In genomic region chr17:13007730-13008425, GRCm38 (mm10) we compare ENCODE assay signal across 8 mouse cellular contexts. TPM values are rescaled to one million over a fixed set of nuclear protein-coding genes. Genes with fewer than 3 reads are reported as not detected.
DNase-seq lines count a peak whose midpoint lies in the region; ATAC-seq and TF ChIP-seq lines count a peak whose summit lies in the region.

No protein-coding gene starts in this region.

- TF ChIP-seq POLR2A in MEL (IDR thresholded peaks at IDR 0.05; ENCODE audit: control insufficient read depth in 1 of 2, insufficient read depth in 1 of 2, low read depth in 1 of 2, low read length in 2 of 2, poor library complexity in 1 of 2), result peak; percentile 93 to 94
- peak; percentile 96 for TF ChIP-seq POLR2A in cerebellum, adult 2 months (IDR thresholded peaks at IDR 0.05; ENCODE audit: borderline replicate concordance, insufficient read depth, low read length)

- WGBS in cerebellum, adult 2 months, result under 1% methylated on average over 76 of the region's 76 CpGs
- WGBS in forebrain, postnatal 0 days, result under 1% methylated on average over 75 of the region's 76 CpGs
- WGBS in lung, embryonic 16.5 days, result under 1% methylated on average over 62 of the region's 76 CpGs

- peak overlapping the region; percentile 91 for H3K4me2 ChIP-seq in forebrain, postnatal 0 days (ENCODE audit: low read depth)
- H3K4me2 ChIP-seq in lung, embryonic 16.5 days (ENCODE audit: low read depth, low read length), result peak overlapping the region; percentile 82

- H3K4me1 ChIP-seq in MEL (ENCODE audit: control insufficient read depth in 1 of 2, insufficient read depth in 2 of 2, low read length in 2 of 2), result peaks cover 0 to 3% of the 10 kb centered on the region in 2 experiments; a peak in 2 of 4 replicates
- no peaks in the 10 kb centered on the region for H3K4me1 ChIP-seq in cerebellum, adult 2 months (ENCODE audit: control insufficient read depth, insufficient read depth, low read length)
- peaks cover 5% of the 10 kb centered on the region; the same call in 1 of the 2 replicates for H3K4me1 ChIP-seq in forebrain, postnatal 0 days (ENCODE audit: insufficient read depth)
- H3K4me1 ChIP-seq in lung, embryonic 16.5 days (replicated peaks; ENCODE audit: control insufficient read depth, insufficient read depth, low read length), result peaks cover 13% of the 10 kb centered on the region

- H3K36me3 ChIP-seq in MEL (ENCODE audit: control insufficient read depth in 1 of 2, insufficient read depth in 2 of 2, low read length in 2 of 2), result peaks cover 9 to 10% of the 10 kb centered on the region in 2 experiments
- H3K36me3 ChIP-seq in forebrain, postnatal 0 days (ENCODE audit: insufficient read depth), result peaks cover 14% of the 10 kb centered on the region
- peaks cover 6% of the 10 kb centered on the region; the same call in 1 of the 2 replicates for H3K36me3 ChIP-seq in lung, embryonic 16.5 days (ENCODE audit: control insufficient read depth, insufficient read depth, low read length)

- no peak for TF ChIP-seq RAD21 in MEL (IDR thresholded peaks at IDR 0.05; ENCODE audit: low read depth, low read length)

- H3K4me3 ChIP-seq in MEL (ENCODE audit: control insufficient read depth in 1 of 2, insufficient read depth in 1 of 2, low read depth in 2 of 2, low read length in 2 of 2), result peak overlapping the region; percentile 85 to 87
- H3K4me3 ChIP-seq in cerebellum, adult 2 months (replicated peaks; ENCODE audit: insufficient read depth, low read depth, low read length), result peak overlapping the region; percentile 84
- H3K4me3 ChIP-seq in forebrain, postnatal 0 days (ENCODE audit: low read depth, low read length), result peak overlapping the region; percentile 55
- peak overlapping the region; percentile 69 for H3K4me3 ChIP-seq in lung, embryonic 16.5 days (ENCODE audit: low read length)

- peak; percentile 97 for ATAC-seq in forebrain, postnatal 0 days
- ATAC-seq in hematopoietic stem cell, adult 5-6 weeks (replicated peaks in 1 of 2; ENCODE audit: insufficient read depth in 1 of 2, low FRiP score in 2 of 2, low TSS enrichment in 1 of 2, low read depth in 1 of 2, poor library complexity in 2 of 2, severe bottlenecking in 2 of 2), result peak; percentile 91 to 95
- peak; percentile 99 for ATAC-seq in lung, embryonic 16.5 days (ENCODE audit: low read depth)

- H3K27me3 ChIP-seq in MEL (ENCODE audit: control insufficient read depth in 1 of 2, insufficient read depth in 2 of 2, low read length in 2 of 2), result no peaks in the 10 kb centered on the region
- H3K27me3 ChIP-seq in cerebellum, adult 2 months (ENCODE audit: control insufficient read depth, insufficient read depth, low read length), result no peaks in the 10 kb centered on the region
- no peaks in the 10 kb centered on the region for H3K27me3 ChIP-seq in forebrain, postnatal 0 days (ENCODE audit: insufficient read depth, low read length)
- no peaks in the 10 kb centered on the region for H3K27me3 ChIP-seq in lung, embryonic 16.5 days (ENCODE audit: control insufficient read depth, insufficient read depth, low read depth, low read length)

- TF ChIP-seq CTCF in MEL (IDR thresholded peaks at IDR 0.05 in 2 of 3, conservative IDR thresholded peaks at IDR 0.05 in 1 of 3; ENCODE audit: control insufficient read depth in 1 of 3, insufficient read depth in 1 of 3, low read depth in 2 of 3, low read length in 3 of 3, poor library complexity in 1 of 3, severe bottlenecking in 1 of 3), result no peak
- TF ChIP-seq CTCF in cerebellum, adult 2 months (IDR thresholded peaks at IDR 0.05; ENCODE audit: borderline replicate concordance, insufficient read depth, low read depth, low read length), result no peak
- peak; percentile 30; the same call in 1 of the 2 replicates for TF ChIP-seq CTCF in forebrain, postnatal 0 days (IDR thresholded peaks at IDR 0.05; ENCODE audit: low read depth)

- no peaks in the 10 kb centered on the region for H3K9me3 ChIP-seq in MEL (replicated peaks; ENCODE audit: insufficient read depth, low read length)
- no peaks in the 10 kb centered on the region for H3K9me3 ChIP-seq in forebrain, postnatal 0 days (ENCODE audit: low read length)
- H3K9me3 ChIP-seq in lung, embryonic 16.5 days (ENCODE audit: control insufficient read depth, low read length), result no peaks in the 10 kb centered on the region

- peak overlapping the region; percentile 76 for H3K9ac ChIP-seq in MEL (ENCODE audit: control insufficient read depth, low read depth, low read length, poor library complexity, severe bottlenecking)
- peak overlapping the region; percentile 80 for H3K9ac ChIP-seq in forebrain, postnatal 0 days
- peak overlapping the region; percentile 76 for H3K9ac ChIP-seq in lung, embryonic 16.5 days (ENCODE audit: low read length)

- H3K79me2 ChIP-seq in MEL (ENCODE audit: control insufficient read depth, insufficient read depth, low read length, poor library complexity), result peaks cover 15% of the 10 kb centered on the region

- DNase-seq in MEL (ENCODE audit: low read depth, low spot score), result peak; percentile 96
- peak; percentile 99 for DNase-seq in cerebellum, adult 2 months
- peak; percentile 93 for DNase-seq in forebrain, postnatal 0 days
- peak; percentile 84 for DNase-seq in layer of hippocampus, adult 9-10 months (ENCODE audit: low spot score)
- peak; percentile 96 for DNase-seq in ovary, postnatal 10 days (ENCODE audit: low spot score)
- peak; percentile 92 to 93 for DNase-seq in thymus, postnatal 10 days (ENCODE audit: low spot score in 2 of 2)

- 0 out of 4 replicates have a peak, but pooled peaks of 1 of the 2 experiments have one; percentile 1 for TF ChIP-seq EP300 in MEL (IDR thresholded peaks at IDR 0.05; ENCODE audit: low read depth in 1 of 2, low read length in 2 of 2)

- H3K27ac ChIP-seq in MEL (ENCODE audit: control insufficient read depth, low read depth, low read length), result peak overlapping the region; percentile 42
- peak overlapping the region; percentile 79 for H3K27ac ChIP-seq in cerebellum, adult 2 months (ENCODE audit: insufficient read depth, low read length)
- peak overlapping the region; percentile 84 for H3K27ac ChIP-seq in forebrain, postnatal 0 days (ENCODE audit: low read depth, low read length)
- H3K27ac ChIP-seq in lung, embryonic 16.5 days (ENCODE audit: low read length), result peak overlapping the region; percentile 85

TF ChIP-seq in MEL, 35 proteins besides CTCF, POLR2A, EP300 and RAD21 (continues in another document):
- TF ChIP-seq ZKSCAN1 (IDR thresholded peaks at IDR 0.05; ENCODE audit: low read depth, low read length) (no peak), POLR2AphosphoS5 (IDR thresholded peaks at IDR 0.05; ENCODE audit: borderline replicate concordance, low read depth, low read length) (no peak), MAZ (IDR thresholded peaks at IDR 0.05; ENCODE audit: low read depth, low read length) (no peak; the same call in none of the 2 replicates), CHD2 (IDR thresholded peaks at IDR 0.05; ENCODE audit: low read length) (no peak)

RNA-seq across cellular contexts. Expression of gene Sod2, which starts 1.2 kb away (rescaled TPM):
- 284 and 295 TPM in 2 replicates for total RNA-seq in MEL (2012; rRNA removed)
- polyA plus RNA-seq in MEL (2012; ENCODE audit: insufficient read depth in 1 of 2, insufficient read length in 2 of 2, low read depth in 1 of 2, low replicate concordance in 2 of 2, missing spikeins in 1 of 2), result 100 to 1,000 TPM; 293 to 320 TPM
- polyA plus RNA-seq in cerebellum, adult 2 months (2012; rRNA removed), result 269 and 280 TPM in 2 replicates
- total RNA-seq in forebrain, postnatal 0 days (2014; rRNA removed), result 86.7 and 110 TPM in 2 replicates
- polyA plus RNA-seq in forebrain, postnatal 0 days (2015; fragmentation: Nextera tagmentation; extraction: Ambion mirVana), result 128 and 140 TPM in 2 replicates
- 54.6 and 73.5 TPM in 2 replicates for total RNA-seq in hematopoietic stem cell, adult 5-6 weeks (2017)
- polyA plus RNA-seq in lung, embryonic 16.5 days (2015; fragmentation: Nextera tagmentation; extraction: Ambion mirVana), result 102 and 116 TPM in 2 replicates

RNA-seq across cellular contexts. Expression of gene Wtap, which starts 13.9 kb away (rescaled TPM):
- 61.1 and 63.5 TPM in 2 replicates for total RNA-seq in MEL (2012; rRNA removed)
- 10 to 100 TPM in 1 of 2 experiments, not detected in 1; 74.0 TPM for polyA plus RNA-seq in MEL (2012; ENCODE audit: insufficient read depth in 1 of 2, insufficient read length in 2 of 2, low read depth in 1 of 2, low replicate concordance in 2 of 2, missing spikeins in 1 of 2)
- polyA plus RNA-seq in cerebellum, adult 2 months (2012; rRNA removed), result 57.6 and 57.7 TPM in 2 replicates
- total RNA-seq in forebrain, postnatal 0 days (2014; rRNA removed), result 111 and 116 TPM in 2 replicates
- 148 and 157 TPM in 2 replicates for polyA plus RNA-seq in forebrain, postnatal 0 days (2015; fragmentation: Nextera tagmentation; extraction: Ambion mirVana)
- total RNA-seq in hematopoietic stem cell, adult 5-6 weeks (2017), result 271 and 460 TPM in 2 replicates
- 126 and 128 TPM in 2 replicates for polyA plus RNA-seq in lung, embryonic 16.5 days (2015; fragmentation: Nextera tagmentation; extraction: Ambion mirVana)

RNA-seq across cellular contexts. Expression of gene Gpr31b, which starts 44.2 kb away (rescaled TPM):
- total RNA-seq in MEL (2012; rRNA removed), result 0.12 TPM in 1 of 2 replicates, not detected in the other
- polyA plus RNA-seq in MEL (2012; ENCODE audit: insufficient read depth in 1 of 2, insufficient read length in 2 of 2, low read depth in 1 of 2, low replicate concordance in 2 of 2, missing spikeins in 1 of 2), result under 1 TPM in 1 of 2 experiments, not detected in 1; 0.08 TPM
- not detected in 2 replicates for polyA plus RNA-seq in cerebellum, adult 2 months (2012; rRNA removed)
- total RNA-seq in forebrain, postnatal 0 days (2014; rRNA removed), result 1.6 TPM in 1 of 2 replicates, not detected in the other
- not detected in 2 replicates for polyA plus RNA-seq in forebrain, postnatal 0 days (2015; fragmentation: Nextera tagmentation; extraction: Ambion mirVana)
- not detected in 2 replicates for total RNA-seq in hematopoietic stem cell, adult 5-6 weeks (2017)
- not detected in 2 replicates for polyA plus RNA-seq in lung, embryonic 16.5 days (2015; fragmentation: Nextera tagmentation; extraction: Ambion mirVana)

RNA-seq across cellular contexts. Expression of gene Acat2, which starts 47.3 kb away (rescaled TPM):
- 54.9 and 60.1 TPM in 2 replicates for total RNA-seq in MEL (2012; rRNA removed)
- 10 to 100 TPM in 1 of 2 experiments, not detected in 1; 33.8 TPM for polyA plus RNA-seq in MEL (2012; ENCODE audit: insufficient read depth in 1 of 2, insufficient read length in 2 of 2, low read depth in 1 of 2, low replicate concordance in 2 of 2, missing spikeins in 1 of 2)
- 45.4 and 50.6 TPM in 2 replicates for polyA plus RNA-seq in cerebellum, adult 2 months (2012; rRNA removed)
- 228 and 260 TPM in 2 replicates for total RNA-seq in forebrain, postnatal 0 days (2014; rRNA removed)
- polyA plus RNA-seq in forebrain, postnatal 0 days (2015; fragmentation: Nextera tagmentation; extraction: Ambion mirVana), result 268 and 278 TPM in 2 replicates
- 16.2 and 19.1 TPM in 2 replicates for total RNA-seq in hematopoietic stem cell, adult 5-6 weeks (2017)
- 83.8 and 91.4 TPM in 2 replicates for polyA plus RNA-seq in lung, embryonic 16.5 days (2015; fragmentation: Nextera tagmentation; extraction: Ambion mirVana)

RNA-seq across cellular contexts. Expression of gene Tcp10b, which starts 53.0 kb away (rescaled TPM):
- total RNA-seq in MEL (2012; rRNA removed), result not detected in 2 replicates
- polyA plus RNA-seq in MEL (2012; ENCODE audit: insufficient read depth in 1 of 2, insufficient read length in 2 of 2, low read depth in 1 of 2, low replicate concordance in 2 of 2, missing spikeins in 1 of 2), result under 1 TPM in 1 of 2 experiments, not detected in 1; 0.06 TPM
- polyA plus RNA-seq in cerebellum, adult 2 months (2012; rRNA removed), result 0.62 and 0.67 TPM in 2 replicates
- total RNA-seq in forebrain, postnatal 0 days (2014; rRNA removed), result 0.33 and 1.2 TPM in 2 replicates
- 0.20 and 0.29 TPM in 2 replicates for polyA plus RNA-seq in forebrain, postnatal 0 days (2015; fragmentation: Nextera tagmentation; extraction: Ambion mirVana)
- not detected in 2 replicates for total RNA-seq in hematopoietic stem cell, adult 5-6 weeks (2017)
- 0.11 TPM in 1 of 2 replicates, not detected in the other for polyA plus RNA-seq in lung, embryonic 16.5 days (2015; fragmentation: Nextera tagmentation; extraction: Ambion mirVana)

Comparison
In these comparisons a context has a peak if more than half of its experiments do, and no peak if none do; other contexts are left out.
1. Peak in every context shown above with its lines: DNase-seq, ATAC-seq, H3K4me3 ChIP-seq and H3K27ac ChIP-seq.